Comparison of ENCODE assay signal across 8 mouse cellular contexts in genomic region chr5:110839678-110840365, GRCm38 (mm10). TPM values are rescaled to one million over a fixed set of nuclear protein-coding genes. Genes with fewer than 3 reads are reported as not detected.
DNase-seq lines count a peak whose midpoint lies in the region; ATAC-seq and TF ChIP-seq lines count a peak whose summit lies in the region.

Gene Hscb (minus strand): TSS chr5:110839777.
Gene Chek2 (plus strand): TSS chr5:110839979.

- CTCF ChIA-PET in Patski (lab: Charles Lee) = interaction anchor here (1.1 to 1.9 kb wide), 5 partner anchors 11 to 434 kb away, joined by 3 to 8 read pairs (median 3); no protein-coding TSS in a partner anchor

- H3K27ac ChIP-seq in hindbrain, embryonic 13.5 days = peak within 1 kb of the TSS; percentile 68

- no peaks in the 10 kb centered on the region for H3K36me3 ChIP-seq in hindbrain, embryonic 13.5 days

- H3K4me2 ChIP-seq in hindbrain, embryonic 13.5 days = peak within 1 kb of the TSS; percentile 75

- peak within 1 kb of the TSS; percentile 71 for H3K4me3 ChIP-seq in hindbrain, embryonic 13.5 days

- no peaks in the 10 kb centered on the region for H3K27me3 ChIP-seq in Patski
- no peaks in the 10 kb centered on the region for H3K27me3 ChIP-seq in hindbrain, embryonic 13.5 days

- H3K4me1 ChIP-seq in hindbrain, embryonic 13.5 days (replicated peaks) = peaks cover 15% of the 10 kb centered on the region

- POLR2A ChIA-PET in Patski (lab: Charles Lee) = interaction anchor here (0.6 to 0.7 kb wide), 3 partner anchors 93 to 260 kb away, joined by 4 to 5 read pairs (median 5); no protein-coding TSS in a partner anchor

- ATAC-seq in Patski = peak; percentile 98
- ATAC-seq in hindbrain, embryonic 13.5 days (ENCODE audit: low FRiP score) = peak; percentile 98

- peak within 1 kb of the TSS; percentile 79 for H3K9ac ChIP-seq in hindbrain, embryonic 13.5 days

- TF ChIP-seq CTCF in Patski (IDR thresholded peaks at IDR 0.05) = peak; percentile 69

- WGBS in hindbrain, embryonic 13.5 days = under 1% methylated on average over 40 of the region's 41 CpGs

- DNase-seq in Patski (ENCODE audit: low read depth, low spot score) = peak; percentile 98
- peak; percentile 99 for DNase-seq in cerebellum, postnatal 14 days
- peak; percentile 96 to 98 for DNase-seq in frontal cortex, postnatal 14 days (ENCODE audit: low spot score in 2 of 2)
- peak; percentile 91 to 96 for DNase-seq in layer of hippocampus, postnatal 25 days (ENCODE audit: extremely low spot score in 1 of 2, low spot score in 1 of 2)
- peak; percentile 99 for DNase-seq in lung, postnatal 25 days (ENCODE audit: low spot score)
- DNase-seq in retina, embryonic 14.5 days (ENCODE audit: low spot score) = peak; percentile 98
- peak; percentile 95 for DNase-seq in thymus, postnatal 4 days

- H3K9me3 ChIP-seq in hindbrain, embryonic 13.5 days = no peaks in the 10 kb centered on the region

- in situ Hi-C loops in Patski (cut with MboI; ENCODE audit: low pct_unique_long_range_greater_than_20kb) = loop anchor here (5.0 kb wide), 2 partner anchors 58 to 427 kb away; partner anchors contain the start of gene Pus1

RNA-seq across cellular contexts. Expression of gene Hscb, which starts in this region (rescaled TPM):
- polyA plus RNA-seq in Patski (2021) = 45.7 TPM
- 10.7 and 12.6 TPM in 2 replicates for polyA plus RNA-seq in hindbrain, embryonic 13.5 days (2015; fragmentation: Nextera tagmentation; extraction: Ambion mirVana)
- total RNA-seq in layer of hippocampus, postnatal 25 days (2021) = 10 to 100 TPM; 10.4 to 11.1 TPM

RNA-seq across cellular contexts. Expression of gene Chek2, which starts in this region (rescaled TPM):
- 21.3 TPM for polyA plus RNA-seq in Patski (2021)
- 6.5 and 8.0 TPM in 2 replicates for polyA plus RNA-seq in hindbrain, embryonic 13.5 days (2015; fragmentation: Nextera tagmentation; extraction: Ambion mirVana)
- 1 to 10 TPM; 1.2 to 2.2 TPM for total RNA-seq in layer of hippocampus, postnatal 25 days (2021)

Comparison
In these comparisons a context has a peak if more than half of its experiments do, and no peak if none do; other contexts are left out.
1. Peak in every context shown above with its lines: DNase-seq, ATAC-seq, H3K4me3 ChIP-seq and H3K27ac ChIP-seq.